In the genomic region with DNA sequence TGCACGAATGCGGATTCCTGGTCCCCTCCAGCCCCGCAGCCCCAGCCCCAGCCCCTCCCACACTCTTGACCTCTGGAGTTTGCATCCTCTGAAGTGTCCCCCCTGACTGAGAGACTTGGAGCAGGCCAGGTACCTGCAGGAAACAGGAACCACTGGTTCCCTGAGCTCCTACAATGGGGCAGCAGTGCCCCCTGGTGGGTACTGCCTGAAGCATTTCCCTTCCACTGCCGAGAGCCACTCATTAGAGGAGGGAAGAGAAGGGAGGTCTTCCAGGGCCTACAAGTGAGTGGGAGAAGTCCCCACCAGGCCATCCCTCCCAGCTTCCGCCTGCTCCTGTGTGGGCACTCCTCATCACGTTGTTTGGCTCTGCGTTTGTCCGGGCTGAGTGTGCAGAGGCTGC, we compare ENCODE assay signal across 8 mouse cellular contexts. TPM values are rescaled to one million over a fixed set of nuclear protein-coding genes. Genes with fewer than 3 reads are reported as not detected.
DNase-seq lines count a peak whose midpoint lies in the region; ATAC-seq and TF ChIP-seq lines count a peak whose summit lies in the region.

No protein-coding gene starts in this region.

- H3K4me2 ChIP-seq in limb, embryonic 12.5 days: no peak overlapping the region
- H3K4me2 ChIP-seq in midbrain, postnatal 0 days (ENCODE audit: low read depth, low read length, poor library complexity, severe bottlenecking): no peak overlapping the region

- peaks cover 11% of the 10 kb centered on the region; the same call in 1 of the 2 replicates for H3K4me1 ChIP-seq in limb, embryonic 12.5 days (replicated peaks)
- H3K4me1 ChIP-seq in midbrain, postnatal 0 days (ENCODE audit: insufficient read depth, low read length): no peaks in the 10 kb centered on the region

- ATAC-seq in limb, embryonic 12.5 days (ENCODE audit: insufficient number of reproducible peaks, insufficient read depth, low FRiP score, low TSS enrichment, low read depth): peak; percentile 14; the same call in 1 of the 2 replicates
- peak; percentile 44; the same call in 1 of the 2 replicates for ATAC-seq in midbrain, postnatal 0 days (ENCODE audit: low FRiP score)

- no peak overlapping the region for H3K27ac ChIP-seq in limb, embryonic 12.5 days
- no peak overlapping the region for H3K27ac ChIP-seq in midbrain, postnatal 0 days (ENCODE audit: low read depth, low read length)

- WGBS in limb, embryonic 12.5 days: 8% methylated on average over 8 of the region's 8 CpGs
- 6% methylated on average over 8 of the region's 8 CpGs for WGBS in midbrain, postnatal 0 days

- TF ChIP-seq CTCF in midbrain, postnatal 0 days (IDR thresholded peaks at IDR 0.05): peak; percentile 96

- peaks cover 6% of the 10 kb centered on the region; the same call in 1 of the 2 replicates for H3K27me3 ChIP-seq in limb, embryonic 12.5 days
- peaks cover 4% of the 10 kb centered on the region; the same call in 1 of the 2 replicates for H3K27me3 ChIP-seq in midbrain, postnatal 0 days (ENCODE audit: insufficient read depth, low read length)

- no peak overlapping the region for H3K4me3 ChIP-seq in limb, embryonic 12.5 days (replicated peaks)
- H3K4me3 ChIP-seq in midbrain, postnatal 0 days (ENCODE audit: low read depth, low read length): no peak overlapping the region

- H3K36me3 ChIP-seq in limb, embryonic 12.5 days: no peaks in the 10 kb centered on the region
- H3K36me3 ChIP-seq in midbrain, postnatal 0 days (ENCODE audit: insufficient read depth, low read length): no peaks in the 10 kb centered on the region

- peak; percentile 57 for DNase-seq in 416B (ENCODE audit: low read depth)
- peak; percentile 91 for DNase-seq in adrenal gland, postnatal 10 days
- peak; percentile 85 for DNase-seq in embryo, embryonic 9.5 days (ENCODE audit: extremely low spot score)
- DNase-seq in gastrocnemius, postnatal 4 days (ENCODE audit: low spot score in 2 of 2): peak; percentile 56 to 70
- peak; percentile 82 for DNase-seq in kidney, adult 18-20 months
- peak; percentile 88 for DNase-seq in midbrain, postnatal 0 days (ENCODE audit: low spot score)
- DNase-seq in spleen, postnatal 14 days (ENCODE audit: low spot score in 2 of 2): peak; percentile 42 to 64

- no peak overlapping the region for H3K9ac ChIP-seq in limb, embryonic 12.5 days (replicated peaks)
- no peak overlapping the region; the same call in 1 of the 2 replicates for H3K9ac ChIP-seq in midbrain, postnatal 0 days (replicated peaks; ENCODE audit: low read length, poor library complexity, severe bottlenecking)

- no peaks in the 10 kb centered on the region for H3K9me3 ChIP-seq in limb, embryonic 12.5 days
- H3K9me3 ChIP-seq in midbrain, postnatal 0 days (ENCODE audit: low read length): no peaks in the 10 kb centered on the region

RNA-seq across cellular contexts. Expression of gene Cd82, which starts 44.5 kb away (rescaled TPM):
- total RNA-seq in adrenal gland, postnatal 10 days (2021): 10 to 100 TPM; 44.1 to 47.5 TPM
- total RNA-seq in gastrocnemius, postnatal 4 days (2021): 10 to 100 TPM; 57.8 to 58.8 TPM
- 13.8 and 15.8 TPM in 2 replicates for polyA plus RNA-seq in limb, embryonic 12.5 days (2016; fragmentation: Nextera tagmentation; extraction: Ambion mirVana)
- 9.2 and 11.4 TPM in 2 replicates for total RNA-seq in midbrain, postnatal 0 days (2014; rRNA removed)
- 14.5 and 14.8 TPM in 2 replicates for polyA plus RNA-seq in midbrain, postnatal 0 days (2015; fragmentation: Nextera tagmentation; extraction: Ambion mirVana)
